Mouse (Mus musculus) myocyte (in vitro differentiated cells): ENCODE results near the gene Arel1.

Source experiments
- CEBPB ChIP-seq: IDR thresholded peaks from 2 replicates; pipeline ENCODE4 v1.6.1; 2011; ENCODE audit warnings: mild to moderate bottlenecking, moderate library complexity; ENCODE audit not compliant: poor library complexity, insufficient read depth, severe bottlenecking
- E2F4 ChIP-seq: IDR thresholded peaks from one replicate; pipeline ENCODE4 v1.6.1; 2011; ENCODE audit warnings: mild to moderate bottlenecking, control low read depth, moderate library complexity; ENCODE audit not compliant: insufficient read depth
- MAX ChIP-seq: IDR thresholded peaks from one replicate; pipeline ENCODE4 v1.6.1; 2011; ENCODE audit warnings: low read depth, mild to moderate bottlenecking, control low read depth
- MYOD1 ChIP-seq, 3 experiments: IDR thresholded peaks; one replicate each; pipeline ENCODE4 v1.6.1; 2011; ENCODE audit warnings: control low read depth in 2 of 3, low read depth in 2 of 3, mild to moderate bottlenecking in 2 of 3, moderate library complexity in 1 of 3; ENCODE audit not compliant: insufficient read length in 2 of 3, control insufficient read depth in 1 of 3
- POLR2A ChIP-seq: IDR thresholded peaks from one replicate; pipeline ENCODE4 v1.6.1; 2011; ENCODE audit warnings: low read depth, mild to moderate bottlenecking, control low read depth, moderate library complexity; ENCODE audit not compliant: insufficient read length
- POLR2AphosphoS2 ChIP-seq: IDR thresholded peaks from one replicate; pipeline ENCODE4 v1.6.1; 2011; ENCODE audit warnings: low read depth, control low read depth; ENCODE audit not compliant: insufficient read length
- REST ChIP-seq: IDR thresholded peaks from one replicate; pipeline ENCODE4 v1.6.1; 2011; ENCODE audit warnings: mild to moderate bottlenecking, control low read depth, moderate library complexity; ENCODE audit not compliant: insufficient read depth, insufficient read length
- SRF ChIP-seq: IDR thresholded peaks from one replicate; pipeline ENCODE4 v1.6.1; 2011; ENCODE audit warnings: low read depth; ENCODE audit not compliant: control insufficient read depth, insufficient read length
- TCF12 ChIP-seq: IDR thresholded peaks from one replicate; pipeline ENCODE4 v1.6.1; 2011; ENCODE audit warnings: mild to moderate bottlenecking, control low read depth; ENCODE audit not compliant: poor library complexity, insufficient read depth, severe bottlenecking
- TCF3 ChIP-seq: IDR thresholded peaks from one replicate; pipeline ENCODE4 v1.6.1; 2011; ENCODE audit warnings: low read depth, control low read depth; ENCODE audit not compliant: insufficient read length

DNA sequence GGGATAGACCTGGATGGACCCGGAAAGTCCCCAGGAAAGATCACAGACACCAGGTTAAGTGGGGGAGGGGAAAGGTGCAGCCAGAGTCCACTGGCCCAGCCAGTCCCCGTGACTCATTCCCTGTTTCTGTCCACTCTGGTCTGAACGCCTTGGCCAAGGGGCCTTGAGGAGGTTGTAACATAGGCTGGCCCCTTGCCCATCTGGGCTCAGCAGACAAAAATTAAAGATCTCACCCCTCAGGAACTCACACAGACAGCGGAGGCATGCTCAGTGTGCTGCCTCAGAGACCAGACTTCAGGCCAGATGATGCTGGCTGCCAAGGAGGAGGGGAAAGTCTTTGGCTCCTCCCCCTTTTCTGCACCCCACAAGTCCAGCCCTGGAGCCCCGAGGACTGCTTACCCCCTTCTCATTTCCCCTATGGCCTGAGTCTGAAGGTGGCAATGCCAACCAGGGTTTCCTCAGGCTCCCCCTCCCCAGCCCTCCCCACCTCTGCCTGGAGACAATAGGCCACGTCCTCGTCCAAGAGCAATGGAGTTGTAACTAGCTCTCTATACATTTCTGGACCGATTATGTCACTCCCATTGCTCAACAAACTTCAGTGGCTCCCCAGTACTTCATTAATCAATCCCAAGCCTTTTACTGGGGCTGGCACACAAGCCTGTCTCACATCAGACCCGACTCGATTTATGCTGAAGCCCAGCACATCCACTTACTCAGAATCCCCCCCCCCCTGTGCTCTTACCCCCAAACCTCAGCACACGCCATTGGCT is 85.4 kb downstream of the Arel1 start:
- no peak for TF ChIP-seq REST
- no peak for TF ChIP-seq POLR2A
- no peak for TF ChIP-seq E2F4
- no peak for TF ChIP-seq POLR2AphosphoS2
- no peak for TF ChIP-seq CEBPB
- no peak for TF ChIP-seq MAX
- TF ChIP-seq SRF = no peak
- TF ChIP-seq TCF12 = no peak
- no peak for TF ChIP-seq MYOD1 (IDR thresholded peaks at IDR 0.05; ENCODE audit: control insufficient read depth in 1 of 3, insufficient read length in 2 of 3, low read depth in 2 of 3)
- TF ChIP-seq TCF3 = no peak
